Mouse (Mus musculus) E14TG2a.4 (cell line): ENCODE results near the gene Plk3.
A peak's percentile ranks its signal among the peaks of the same experiment; 100 is the strongest.

Source experiments
- H3K27me3 ChIP-seq: 2 replicates; pipeline ENCODE4 v1.6.1; 2014; ENCODE audit warnings: low read length, control low read depth; ENCODE audit not compliant: insufficient read depth
- H3K36me3 ChIP-seq: 2 replicates; pipeline ENCODE4 v1.6.1; 2014; ENCODE audit warnings: low read length, control low read depth; ENCODE audit not compliant: insufficient read depth
- H3K4me1 ChIP-seq: replicated peaks from 2 replicates; pipeline ENCODE4 v1.6.1; 2014; ENCODE audit warnings: low read depth, low read length, control low read depth
- H3K4me3 ChIP-seq: replicated peaks from 2 replicates; pipeline ENCODE4 v1.5.1; 2014; ENCODE audit warnings: mild to moderate bottlenecking, low read length
- H3K9me3 ChIP-seq: 2 replicates; pipeline ENCODE4 v1.6.1; 2014; ENCODE audit warnings: low read length, control low read depth
- CTCF ChIP-seq: conservative IDR thresholded peaks from 2 replicates; pipeline ENCODE4 v1.5.1; 2014; ENCODE audit warnings: low read length
- NANOG ChIP-seq: IDR thresholded peaks from 2 replicates; pipeline ENCODE4 v1.6.1; 2014; ENCODE audit warnings: borderline replicate concordance, low read length, mixed read lengths
- POU5F1 ChIP-seq: IDR thresholded peaks from 2 replicates; pipeline ENCODE4 v1.6.1; 2014; ENCODE audit warnings: low read length, borderline replicate concordance

Plk3 gene

GRCm38 (mm10) chr4:117117931-117118330, 15.8 kb downstream of the Plk3 start:
- TF ChIP-seq POU5F1 (no peak), CTCF (no peak), NANOG (no peak)
- Histone ChIP-seq H3K9me3 (no peaks in the 10 kb centered on the region), H3K27me3 (no peaks in the 10 kb centered on the region), H3K4me3 (no peak overlapping the region), H3K4me1 (peaks cover 62% of the 10 kb centered on the region), H3K36me3 (peaks cover 78% of the 10 kb centered on the region)

- H3K9me3 ChIP-seq, result no peaks in the 10 kb centered on the region
- TF ChIP-seq POU5F1 (no peak), CTCF (no peak), NANOG (no peak)
- H3K4me3 ChIP-seq, result no peak overlapping the region
- H3K36me3 ChIP-seq, result peaks cover 84% of the 10 kb centered on the region
- H3K4me1 ChIP-seq, result peaks cover 51% of the 10 kb centered on the region
- H3K27me3 ChIP-seq, result no peaks in the 10 kb centered on the region
Measured at GRCm38 (mm10) chr4:117115592-117115991, 18.2 kb downstream of the Plk3 start.

- peak; percentile 34 for TF ChIP-seq CTCF
- TF ChIP-seq POU5F1, result no peak
- no peak overlapping the region for H3K4me3 ChIP-seq
- H3K9me3 ChIP-seq, result no peaks in the 10 kb centered on the region
- H3K36me3 ChIP-seq, result peaks cover 98% of the 10 kb centered on the region
- peaks cover 59% of the 10 kb centered on the region for H3K4me1 ChIP-seq
- no peaks in the 10 kb centered on the region for H3K27me3 ChIP-seq
Measured at GRCm38 (mm10) chr4:117113237-117113636, 20.5 kb downstream of the Plk3 start.

- TF ChIP-seq POU5F1, result no peak
- no peak for TF ChIP-seq NANOG
- no peak for TF ChIP-seq CTCF
- H3K27me3 ChIP-seq, result no peaks in the 10 kb centered on the region
- H3K4me1 ChIP-seq, result peaks cover 68% of the 10 kb centered on the region
- no peaks in the 10 kb centered on the region for H3K9me3 ChIP-seq
- no peak overlapping the region; the same call in 1 of the 2 replicates for H3K4me3 ChIP-seq
- H3K36me3 ChIP-seq, result peaks cover 98% of the 10 kb centered on the region
Measured at GRCm38 (mm10) chr4:117110985-117111384, 22.8 kb downstream of the Plk3 start.

- Histone ChIP-seq H3K36me3 (peaks cover 98% of the 10 kb centered on the region), H3K4me1 (peaks cover 75% of the 10 kb centered on the region), H3K27me3 (no peaks in the 10 kb centered on the region), H3K4me3 (peak overlapping the region; percentile 73), H3K9me3 (no peaks in the 10 kb centered on the region)
- no peak for TF ChIP-seq POU5F1
- TF ChIP-seq NANOG, result no peak
- TF ChIP-seq CTCF, result no peak
Measured at GRCm38 (mm10) chr4:117110249-117110648, 23.5 kb downstream of the Plk3 start.

- Histone ChIP-seq H3K27me3 (no peaks in the 10 kb centered on the region), H3K4me1 (peaks cover 79% of the 10 kb centered on the region), H3K36me3 (peaks cover 98% of the 10 kb centered on the region), H3K4me3 (peak overlapping the region; percentile 73), H3K9me3 (no peaks in the 10 kb centered on the region)
- no peak for TF ChIP-seq NANOG
- no peak for TF ChIP-seq POU5F1
- no peak for TF ChIP-seq CTCF
Measured at GRCm38 (mm10) chr4:117109330-117109729, 24.4 kb downstream of the Plk3 start.

- H3K4me3 ChIP-seq, result peak overlapping the region; percentile 73
- H3K9me3 ChIP-seq, result no peaks in the 10 kb centered on the region
- no peak for TF ChIP-seq NANOG
- H3K36me3 ChIP-seq, result peaks cover 98% of the 10 kb centered on the region
- no peaks in the 10 kb centered on the region for H3K27me3 ChIP-seq
- H3K4me1 ChIP-seq, result peaks cover 80% of the 10 kb centered on the region
Measured at GRCm38 (mm10) chr4:117108524-117108849, 25.3 kb downstream of the Plk3 start.

- Histone ChIP-seq H3K36me3 (peaks cover 98% of the 10 kb centered on the region), H3K4me3 (peak overlapping the region; percentile 73), H3K27me3 (no peaks in the 10 kb centered on the region), H3K9me3 (no peaks in the 10 kb centered on the region), H3K4me1 (peaks cover 80% of the 10 kb centered on the region)
- TF ChIP-seq NANOG (no peak), POU5F1 (no peak), CTCF (no peak)
Measured at GRCm38 (mm10) chr4:117107813-117108523, 25.8 kb downstream of the Plk3 start.

GRCm38 (mm10) chr4:117105127-117105526, 28.6 kb downstream of the Plk3 start:
- H3K4me1 ChIP-seq, result peaks cover 97% of the 10 kb centered on the region
- TF ChIP-seq NANOG (no peak), POU5F1 (no peak), CTCF (no peak)
- H3K27me3 ChIP-seq, result no peaks in the 10 kb centered on the region
- H3K4me3 ChIP-seq, result peak overlapping the region; percentile 52
- H3K9me3 ChIP-seq, result no peaks in the 10 kb centered on the region
- peaks cover 100% of the 10 kb centered on the region for H3K36me3 ChIP-seq
